Mouse (Mus musculus): ENCODE results near the gene Tnfsf12. TPM values are rescaled to one million over a fixed set of nuclear protein-coding genes. Genes with fewer than 3 reads are reported as not detected.

Gene Tnfsf12
- total RNA-seq, 2 experiments from 2014 or later = 5.8 to 7.6 TPM

DNA sequence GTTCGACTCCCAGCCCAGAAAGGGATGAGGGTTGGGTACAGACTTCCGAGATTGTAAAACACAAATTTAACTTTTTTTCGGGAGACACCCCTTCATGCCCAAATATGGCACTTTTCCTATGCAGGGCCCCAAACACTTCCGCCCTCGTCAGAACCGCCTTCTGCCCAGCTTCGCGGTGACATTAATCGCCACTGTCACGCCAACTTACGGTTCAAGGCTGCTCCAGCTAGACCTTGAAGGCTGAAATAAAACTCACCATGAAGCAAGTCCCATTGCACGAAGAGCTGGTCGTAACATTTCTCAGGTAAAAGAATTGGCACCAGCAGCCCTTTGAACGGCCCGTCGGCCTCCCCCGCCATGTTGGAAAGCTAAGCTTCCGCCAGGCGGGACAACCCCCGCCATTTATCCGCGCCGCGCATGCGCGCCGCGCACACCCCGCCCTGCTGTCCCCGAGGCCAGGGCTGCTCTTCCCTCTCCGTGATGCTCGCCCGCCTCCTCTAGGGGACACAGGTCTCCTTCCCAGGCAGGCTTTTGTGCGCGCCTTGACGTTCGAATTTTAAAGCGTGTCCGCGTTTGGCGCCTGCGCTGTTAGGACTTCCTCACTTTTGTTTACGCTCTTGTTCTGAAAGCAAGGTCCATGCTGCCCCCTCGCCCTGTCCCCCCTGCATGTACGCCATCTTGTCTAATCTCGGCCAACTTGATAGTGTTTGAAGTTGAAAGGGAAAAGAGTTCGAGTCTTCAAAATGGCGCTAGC, 33.3 kb downstream of the Tnfsf12 start, which contains the start of gene Mpdu1:
Gene Mpdu1, minus strand, starts transcription at position 430 of the 754 bp plus-strand sequence.
- DNase-seq (ENCODE audit: low spot score in 2 of 2) = peak; percentile 94 to 97
- intact Hi-C loops (cut with DNase I) = no loop called here

DNA sequence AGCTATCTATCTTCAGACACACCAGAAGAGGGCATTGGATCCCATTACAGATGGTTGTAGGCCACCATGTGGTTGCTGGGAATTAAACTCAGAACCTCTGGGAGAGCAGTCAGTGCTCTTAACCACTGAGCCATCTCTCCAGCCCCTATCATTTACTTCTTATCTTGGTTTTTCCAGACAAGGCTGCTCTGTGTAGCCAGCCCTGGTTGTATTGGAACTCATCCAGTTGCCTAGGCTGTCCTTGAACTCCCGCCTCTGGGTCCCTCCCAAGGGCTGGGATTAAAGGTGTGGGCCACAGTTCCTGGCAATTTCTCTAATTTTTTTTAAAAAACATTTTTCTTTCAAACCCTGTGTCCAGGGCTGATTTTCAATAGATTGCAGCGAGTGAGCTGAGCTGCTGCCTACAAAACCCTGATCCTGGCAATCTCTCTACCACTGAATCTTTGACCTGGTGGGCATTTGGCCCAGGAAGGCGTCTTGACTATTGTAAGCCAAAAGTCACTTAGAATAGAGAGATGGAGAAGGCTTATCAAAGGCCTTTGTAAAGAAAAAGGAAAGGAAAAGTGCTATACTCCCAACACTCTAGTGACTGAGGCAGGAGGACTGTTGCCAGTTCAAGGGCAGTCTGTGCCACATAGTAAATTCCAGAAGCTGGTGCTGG, 34.3 kb downstream of the Tnfsf12 start:
- no peak for DNase-seq (ENCODE audit: low spot score in 2 of 2)
- intact Hi-C loops (cut with DNase I) = no loop called here

DNA sequence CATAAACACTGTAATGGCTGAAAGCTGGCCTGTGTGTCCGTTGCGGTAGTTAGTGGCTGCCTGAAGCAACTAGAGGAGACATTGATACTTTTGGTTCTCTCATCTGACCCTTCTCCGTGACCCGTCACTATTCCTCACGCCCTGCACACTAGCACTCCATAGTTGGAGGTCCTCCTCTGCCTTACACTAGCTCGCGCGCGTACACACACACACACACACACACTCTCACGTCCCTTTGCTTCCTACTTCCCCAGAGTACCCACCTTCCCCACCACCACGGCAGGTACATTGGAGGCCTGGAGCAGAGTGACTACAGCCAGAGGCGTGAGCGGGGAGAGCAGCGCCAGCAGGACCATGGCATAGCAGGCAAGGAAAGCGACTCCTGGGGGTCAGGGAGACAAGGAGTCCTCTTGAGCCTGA, 38.2 kb downstream of the Tnfsf12 start:
- no peak for DNase-seq (ENCODE audit: low spot score in 2 of 2)

DNA sequence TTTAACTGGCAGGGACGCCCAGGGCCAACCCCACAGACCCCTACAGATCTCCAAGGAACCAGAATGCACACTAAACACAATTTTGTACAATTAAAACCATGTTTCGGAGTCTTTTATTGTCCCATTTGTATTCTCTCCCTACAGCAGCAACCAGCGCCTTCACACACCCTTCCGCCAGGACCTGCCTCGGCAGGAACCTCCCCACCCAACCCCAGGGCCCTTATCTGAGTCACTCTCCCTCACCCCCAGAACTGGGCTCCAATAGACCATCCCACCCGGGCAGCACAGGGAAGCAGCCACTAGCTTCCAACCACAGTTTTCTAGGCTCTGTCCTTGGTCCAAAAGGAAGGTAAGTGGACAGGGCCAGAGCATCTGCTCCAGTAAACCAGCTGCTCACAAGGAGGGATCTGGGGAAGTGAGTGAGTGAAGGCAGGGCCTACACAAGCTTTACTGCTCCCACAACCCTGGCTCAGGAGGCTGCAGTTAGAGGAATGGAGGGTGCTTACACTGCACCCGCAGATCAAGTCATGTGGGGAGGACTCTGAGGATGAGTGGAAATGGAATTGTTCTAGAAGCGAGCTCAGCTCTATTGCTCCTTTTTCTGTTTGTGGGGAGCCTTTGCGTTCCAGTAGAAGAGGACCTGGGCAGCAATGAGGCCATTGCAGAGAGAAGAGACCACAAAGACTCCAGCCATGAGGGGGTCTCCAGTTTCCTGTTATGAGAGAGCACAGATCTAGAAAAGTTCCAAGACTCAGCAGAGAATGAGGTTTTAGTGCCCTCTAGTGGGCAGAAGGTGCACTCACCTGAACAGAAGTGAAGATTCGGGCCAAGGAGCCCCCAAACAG, 38.8 kb downstream of the Tnfsf12 start:
- intact Hi-C loops (cut with DNase I) = loop anchor here (5.0 kb wide), 1 partner anchor 100 kb away; the partner anchor contains the start of gene Polr2a

More for the DNA sequence above, 38.2 kb downstream of the Tnfsf12 start:
- intact Hi-C loops (cut with DNase I) = loop anchor here (5.0 kb wide), 1 partner anchor 100 kb away; the partner anchor contains the start of gene Polr2a

DNA sequence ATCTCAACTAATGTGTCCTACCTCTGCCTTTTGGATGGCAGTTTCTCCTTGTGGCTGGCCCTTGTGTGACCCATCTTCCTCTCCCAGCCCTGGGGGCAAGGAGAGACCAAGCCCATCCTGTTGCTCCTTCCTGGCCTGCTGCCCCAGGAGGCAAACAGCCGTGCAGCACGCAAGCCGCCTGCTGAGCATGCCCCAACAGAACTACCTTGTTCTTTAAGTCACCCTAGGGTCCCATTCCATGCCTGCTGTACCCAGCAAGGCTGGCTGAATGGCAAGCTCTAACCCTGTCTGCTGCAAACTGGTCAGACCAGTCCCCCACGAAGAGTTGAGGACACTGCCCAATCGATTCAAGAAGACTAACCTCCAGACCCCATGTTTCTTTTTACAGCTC, 39.6 kb downstream of the Tnfsf12 start:
- no peak for DNase-seq (ENCODE audit: low spot score in 2 of 2)
- intact Hi-C loops (cut with DNase I) = loop anchor here (5.0 kb wide), 1 partner anchor 101 kb away; the partner anchor contains the start of gene Polr2a

More for the DNA sequence above, 38.8 kb downstream of the Tnfsf12 start:
- peak; percentile 60 to 69 for DNase-seq (ENCODE audit: low spot score in 2 of 2)

DNA sequence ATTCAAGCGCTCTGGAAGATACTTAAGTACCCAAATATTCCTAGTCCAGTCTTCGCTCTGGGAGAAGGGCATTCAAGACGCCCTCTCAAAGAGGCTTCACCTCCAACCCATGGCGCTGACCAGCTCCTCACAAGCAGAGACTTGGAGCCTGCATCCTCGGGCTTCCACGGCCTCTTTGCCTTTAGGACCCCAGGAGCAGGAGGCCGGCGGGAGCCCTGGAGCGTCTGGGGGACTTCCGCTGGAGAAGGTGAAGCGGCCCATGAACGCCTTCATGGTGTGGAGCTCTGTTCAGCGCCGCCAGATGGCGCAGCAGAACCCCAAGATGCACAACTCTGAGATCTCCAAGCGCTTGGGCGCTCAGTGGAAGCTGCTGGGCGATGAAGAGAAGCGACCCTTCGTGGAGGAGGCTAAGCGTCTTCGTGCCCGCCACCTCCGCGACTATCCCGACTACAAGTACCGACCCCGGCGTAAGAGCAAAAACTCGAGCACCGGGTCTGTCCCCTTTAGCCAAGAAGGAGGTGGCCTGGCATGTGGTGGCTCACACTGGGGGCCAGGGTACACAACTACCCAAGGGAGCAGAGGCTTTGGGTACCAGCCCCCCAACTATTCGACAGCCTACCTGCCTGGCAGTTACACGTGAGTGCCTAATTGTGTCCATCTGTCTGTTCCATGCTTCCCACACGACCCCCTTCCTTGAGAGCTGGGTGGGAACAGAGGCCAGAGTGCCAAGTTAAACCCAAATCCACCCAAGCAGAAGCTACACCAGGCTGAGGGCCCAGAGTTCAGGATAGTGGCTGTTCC, 40.2 kb downstream of the Tnfsf12 start, which contains the start of gene Sox15:
Gene Sox15, plus strand, starts transcription at position 51 of the 801 bp plus-strand sequence.
- peak; percentile 79 to 80 for DNase-seq (ENCODE audit: low spot score in 2 of 2)
- intact Hi-C loops (cut with DNase I) = loop anchor here (5.0 kb wide), 1 partner anchor 102 kb away; the partner anchor contains the start of gene Polr2a

DNA sequence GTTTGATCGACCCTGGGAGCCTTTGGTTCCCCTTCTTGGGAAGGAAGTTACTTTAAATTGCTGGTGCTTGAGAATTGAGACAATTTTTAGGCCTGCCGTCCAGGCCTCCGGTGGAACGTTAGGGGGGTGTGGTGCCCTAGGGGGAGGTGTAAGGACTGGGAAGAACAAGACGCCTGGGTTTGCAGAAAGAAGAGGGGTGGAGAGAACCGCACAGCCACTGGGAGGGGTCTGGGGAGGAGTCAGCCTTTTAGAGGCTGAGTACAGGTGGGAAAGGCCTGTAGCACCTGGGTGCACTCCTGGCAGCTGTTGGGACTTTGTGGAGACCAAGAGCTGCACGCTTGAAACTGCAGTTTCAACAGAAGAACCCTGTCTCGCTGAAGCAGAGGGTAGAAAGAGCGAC, 40.9 kb downstream of the Tnfsf12 start:
- no peak for DNase-seq (ENCODE audit: low spot score in 2 of 2)
- intact Hi-C loops (cut with DNase I) = loop anchor here (5.0 kb wide), 1 partner anchor 103 kb away; the partner anchor contains the start of gene Polr2a

DNA sequence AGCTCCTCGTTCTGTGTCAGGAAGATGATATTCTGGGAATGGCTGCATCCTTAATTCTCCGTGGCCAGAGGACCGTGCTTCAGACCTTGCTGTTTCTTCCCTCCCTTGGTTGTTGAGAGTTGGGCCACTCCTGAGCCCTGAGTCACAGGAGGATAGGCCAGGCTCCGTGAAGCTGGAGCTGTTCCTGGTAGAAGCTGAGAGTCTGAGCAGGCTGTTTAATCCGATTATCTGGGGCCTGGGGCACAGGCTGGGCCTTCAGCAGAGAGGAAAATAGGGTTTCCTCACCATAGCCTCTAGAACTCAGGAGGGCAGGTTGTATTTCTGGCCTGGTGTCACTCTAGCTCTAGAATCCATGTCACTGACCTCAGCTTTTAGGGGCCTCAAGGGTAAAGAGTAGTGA, 42.2 kb downstream of the Tnfsf12 start:
- no peak for DNase-seq (ENCODE audit: low spot score in 2 of 2)
- intact Hi-C loops (cut with DNase I) = no loop called here

DNA sequence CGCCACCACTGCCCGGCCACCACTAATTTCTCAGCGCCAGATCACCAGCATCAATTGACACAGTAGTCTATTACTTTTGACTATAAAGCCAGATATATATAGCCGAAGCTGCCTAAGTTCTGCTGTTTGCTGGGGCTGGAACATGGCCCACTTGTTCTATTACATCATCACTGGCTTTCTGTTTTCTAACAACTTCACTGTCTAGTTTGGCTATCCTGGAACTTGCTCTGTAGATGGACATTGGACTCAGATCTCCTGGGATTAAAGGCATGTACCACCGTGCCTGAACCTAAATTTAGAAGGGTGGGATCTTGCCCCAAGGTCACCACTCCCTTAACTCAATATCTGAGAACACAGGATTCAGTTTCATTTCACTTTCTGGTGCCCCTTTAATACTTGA, 49.8 kb downstream of the Tnfsf12 start:
- DNase-seq (ENCODE audit: low spot score in 2 of 2) = no peak
- intact Hi-C loops (cut with DNase I) = no loop called here

Small RNA genes lying within 50 kb of the gene (microRNA-seq; reads per million reads assigned to microRNA genes)
- 5.0 to 5.7 reads per million in 2 experiments for gene Mir1934

Other genes starting within 250 kb of the Tnfsf12 start
- gene Dnah2, start 146.7 kb downstream of the Tnfsf12 start, total RNA-seq (2021) = 1 to 10 TPM; 3.5 to 3.6 TPM
- 100 to 1,000 TPM in 1 of 2 experiments, 10 to 100 TPM in 1; 71.8 to 100 TPM for gene Efnb3, start 135.6 kb downstream of the Tnfsf12 start, total RNA-seq (2021)
- gene Wrap53, start 115.6 kb downstream of the Tnfsf12 start, total RNA-seq (2021) = 1 to 10 TPM; 6.9 to 8.3 TPM
- 10 to 100 TPM; 21.2 to 21.9 TPM for gene Trp53, start 115.5 kb downstream of the Tnfsf12 start, total RNA-seq (2021)
- gene Atp1b2, start 89.9 kb downstream of the Tnfsf12 start, total RNA-seq (2021) = 100 to 1,000 TPM; 451 to 452 TPM
- not detected for gene Shbg, start 77.9 kb downstream of the Tnfsf12 start, total RNA-seq (2021)
- gene Sat2, start 73.8 kb downstream of the Tnfsf12 start, total RNA-seq (2021) = 10 to 100 TPM in 1 of 2 experiments, 1 to 10 TPM in 1; 9.9 to 10.2 TPM
- 100 to 1,000 TPM; 107 TPM for gene Fxr2, start 62.9 kb downstream of the Tnfsf12 start, total RNA-seq (2021)
- not detected for gene Sox15, start 40.5 kb downstream of the Tnfsf12 start, total RNA-seq (2021)
- 10 to 100 TPM; 77.6 to 83.7 TPM for gene Mpdu1, start 33.2 kb downstream of the Tnfsf12 start, total RNA-seq (2021)
- 10 to 100 TPM; 13.5 to 13.8 TPM for gene Cd68, start 29.7 kb downstream of the Tnfsf12 start, total RNA-seq (2021)
- 100 to 1,000 TPM; 368 to 371 TPM for gene Eif4a1, start 23.4 kb downstream of the Tnfsf12 start, total RNA-seq (2021)
- 100 to 1,000 TPM in 1 of 2 experiments, 10 to 100 TPM in 1; 91.5 to 102 TPM for gene Senp3, start 13.8 kb downstream of the Tnfsf12 start, total RNA-seq (2021)
- 1 to 10 TPM; 1.7 to 2.0 TPM for gene Tnfsf13, start 10.1 kb downstream of the Tnfsf12 start, total RNA-seq (2021)
- under 1 TPM; 0.81 to 0.95 TPM for gene Tnfsfm13, start 249 bp upstream of the Tnfsf12 start, total RNA-seq (2021)
- 10 to 100 TPM; 54.3 to 54.4 TPM for gene Polr2a, start 62.8 kb upstream of the Tnfsf12 start, total RNA-seq (2021)
- gene Slc35g3, start 66.1 kb upstream of the Tnfsf12 start, total RNA-seq (2021) = not detected
- 10 to 100 TPM; 71.1 to 86.9 TPM for gene Zbtb4, start 70.1 kb upstream of the Tnfsf12 start, total RNA-seq (2021)
- under 1 TPM; 0.76 to 0.79 TPM for gene Chrnb1, start 100.1 kb upstream of the Tnfsf12 start, total RNA-seq (2021)
- 10 to 100 TPM; 15.4 to 20.4 TPM for gene Fgf11, start 106.0 kb upstream of the Tnfsf12 start, total RNA-seq (2021)
- not detected for gene Tmem102, start 109.8 kb upstream of the Tnfsf12 start, total RNA-seq (2021)
- gene Gm39566, start 119.4 kb upstream of the Tnfsf12 start, total RNA-seq (2021) = not detected
- gene Spem2, start 122.6 kb upstream of the Tnfsf12 start, total RNA-seq (2021) = not detected
- gene Spem1, start 126.3 kb upstream of the Tnfsf12 start, total RNA-seq (2021) = under 1 TPM in 1 of 2 experiments, not detected in 1; 0.32 TPM
- 100 to 1,000 TPM; 277 to 281 TPM for gene Nlgn2, start 141.9 kb upstream of the Tnfsf12 start, total RNA-seq (2021)
- gene Tmem256, start 142.7 kb upstream of the Tnfsf12 start, total RNA-seq (2021) = 100 to 1,000 TPM; 160 to 167 TPM
- 10 to 100 TPM; 19.5 to 22.3 TPM for gene Plscr3, start 150.5 kb upstream of the Tnfsf12 start, total RNA-seq (2021)
- not detected for gene Tnk1, start 162.9 kb upstream of the Tnfsf12 start, total RNA-seq (2021)
- not detected for gene Tmem95, start 182.2 kb upstream of the Tnfsf12 start, total RNA-seq (2021)
- gene Kctd11, start 185.6 kb upstream of the Tnfsf12 start, total RNA-seq (2021) = 1 to 10 TPM in 1 of 2 experiments, under 1 TPM in 1; 0.86 to 1.4 TPM
- not detected for gene Acap1, start 199.7 kb upstream of the Tnfsf12 start, total RNA-seq (2021)
- under 1 TPM in 1 of 2 experiments, not detected in 1; 0.38 TPM for gene 2810408A11Rik, start 205.1 kb upstream of the Tnfsf12 start, total RNA-seq (2021)
- 100 to 1,000 TPM; 121 to 125 TPM for gene Neurl4, start 205.2 kb upstream of the Tnfsf12 start, total RNA-seq (2021)
- gene Gps2, start 218.0 kb upstream of the Tnfsf12 start, total RNA-seq (2021) = 10 to 100 TPM; 24.9 to 26.0 TPM
- 100 to 1,000 TPM; 468 to 473 TPM for gene Eif5a, start 226.1 kb upstream of the Tnfsf12 start, total RNA-seq (2021)
- 10 to 100 TPM in 1 of 2 experiments, 1 to 10 TPM in 1; 8.4 to 11.3 TPM for gene Ybx2, start 239.9 kb upstream of the Tnfsf12 start, total RNA-seq (2021)